Mouse (Mus musculus): ENCODE measurements at regions not wholly inside any gene's neighbourhood (a gene's known extent, or its start where the extent isn't known, plus 50 kb on each side); places are given as distances from the start of the nearest gene placed in this dataset.
A peak's percentile ranks its signal among the peaks of the same experiment; 100 is the strongest.
"Not testable (repeated sequence)": the region's sequence is repeated elsewhere in the genome, so short reads cannot be mapped to it uniquely, and the experiment has no call there.

DNA sequence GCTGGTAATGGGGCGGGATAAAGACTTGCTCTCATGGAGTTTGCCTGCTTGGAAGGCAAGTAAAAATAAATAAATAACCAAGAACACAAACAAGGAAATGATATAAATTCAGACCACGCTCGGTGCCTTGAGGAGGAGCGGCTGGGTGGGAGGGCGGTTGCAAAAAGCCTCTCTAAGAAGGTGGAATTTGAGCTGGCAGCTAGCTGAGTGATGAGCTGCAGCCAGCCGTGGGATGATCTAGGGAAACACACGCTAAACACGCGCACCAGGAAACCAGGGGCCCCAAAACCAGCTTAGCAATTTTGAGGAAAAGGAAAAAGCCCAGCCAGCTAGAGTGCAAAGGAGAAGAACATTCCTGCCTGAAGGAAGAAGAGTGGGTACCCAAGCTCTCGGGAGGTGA, 217.0 kb downstream of the 3100002H09Rik start:
- DNase-seq (no peak), ATAC-seq (ENCODE audit: low read depth) (no peak)

DNA sequence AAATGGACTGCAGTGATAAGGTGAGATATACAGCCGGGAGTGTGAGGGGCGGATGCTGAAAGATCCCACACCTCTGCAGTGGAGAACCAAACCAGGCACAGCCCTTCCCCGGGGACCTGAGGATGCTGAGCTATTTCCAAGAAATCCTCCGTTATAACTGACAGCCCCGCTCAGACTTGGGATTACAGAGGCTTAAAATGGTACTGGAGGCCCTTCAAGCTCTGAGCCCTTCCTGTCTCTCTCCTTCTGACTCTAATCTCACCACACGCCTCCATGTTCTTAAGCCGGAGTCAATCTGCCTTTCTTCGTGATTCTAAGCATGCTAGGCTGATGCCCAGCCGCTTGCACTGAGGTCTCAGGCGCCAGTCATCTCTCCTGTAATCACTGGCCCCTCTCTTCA, 221.5 kb downstream of the 3100002H09Rik start:
- no peaks in the 10 kb centered on the region for H3K36me3 ChIP-seq
- WGBS (ENCODE audit: insufficient replicate concordance), result 56% methylated on average over 10 of the region's 10 CpGs
- no peak overlapping the region for H3K4me2 ChIP-seq
- no peak overlapping the region for H3K9ac ChIP-seq
- H3K9me3 ChIP-seq (replicated peaks), result no peaks in the 10 kb centered on the region
- H3K4me3 ChIP-seq (replicated peaks), result no peak overlapping the region
- DNase-seq (no peak), ATAC-seq (ENCODE audit: low read depth) (no peak)
- H3K4me1 ChIP-seq (replicated peaks), result no peaks in the 10 kb centered on the region
- H3K27ac ChIP-seq, result no peak overlapping the region
- no peaks in the 10 kb centered on the region for H3K27me3 ChIP-seq

More for the DNA sequence above, 217.0 kb downstream of the 3100002H09Rik start:
- H3K4me2 ChIP-seq, result no peak overlapping the region
- H3K27me3 ChIP-seq, result no peaks in the 10 kb centered on the region
- WGBS (ENCODE audit: insufficient replicate concordance), result 58% methylated on average over 10 of the region's 10 CpGs
- H3K36me3 ChIP-seq, result no peaks in the 10 kb centered on the region
- no peak overlapping the region for H3K4me3 ChIP-seq (replicated peaks)
- H3K4me1 ChIP-seq (replicated peaks), result no peaks in the 10 kb centered on the region
- no peaks in the 10 kb centered on the region for H3K9me3 ChIP-seq (replicated peaks)
- H3K9ac ChIP-seq, result no peak overlapping the region
- H3K27ac ChIP-seq, result no peak overlapping the region

DNA sequence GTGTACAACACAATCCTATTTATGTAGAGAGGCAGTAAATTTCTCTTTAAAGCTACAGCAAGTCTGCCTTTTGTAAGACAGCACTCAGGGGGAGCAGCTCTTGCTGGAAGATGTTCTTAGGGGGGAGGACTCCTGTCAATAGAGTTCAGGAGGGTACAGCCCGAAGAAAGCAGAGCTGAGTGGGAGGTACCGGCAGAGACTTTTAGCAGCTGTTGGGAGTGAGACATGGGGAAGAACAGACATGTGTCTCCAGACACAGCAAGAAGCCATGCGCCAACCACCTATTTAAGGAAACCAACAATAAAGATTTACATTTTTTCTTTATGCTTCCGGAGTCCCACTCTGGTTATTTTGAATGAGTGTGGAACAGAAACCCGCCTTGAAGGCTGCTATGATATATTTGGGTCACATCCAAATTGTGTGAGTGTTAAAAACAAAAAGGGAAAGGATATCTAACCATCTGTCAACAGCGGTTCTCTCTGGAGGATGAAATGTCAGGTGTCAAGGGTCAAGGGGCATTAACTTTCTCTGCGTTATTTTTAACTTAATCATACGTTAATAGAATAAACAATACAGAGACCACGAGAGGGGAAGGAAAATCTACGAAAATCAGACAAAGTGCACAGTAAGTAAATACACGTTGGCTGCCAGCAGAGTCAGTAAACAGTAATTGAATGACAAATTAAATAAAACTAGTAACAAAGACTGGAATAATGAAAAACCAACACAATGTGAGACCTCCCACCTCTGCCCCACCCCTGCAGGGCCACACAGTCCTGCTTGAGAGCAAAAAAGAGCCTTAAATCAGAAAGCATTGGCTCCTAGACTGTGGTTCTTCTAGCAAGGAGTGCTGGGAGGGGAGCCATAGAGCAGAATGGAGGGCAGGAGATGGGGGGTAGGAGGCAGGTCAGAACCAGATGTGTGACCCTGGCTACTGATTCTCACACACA, 225.2 kb downstream of the 3100002H09Rik start:
- 52% methylated on average over 11 of the region's 11 CpGs for WGBS (ENCODE audit: insufficient replicate concordance)
- no peak overlapping the region for H3K4me3 ChIP-seq (replicated peaks)
- H3K4me1 ChIP-seq (replicated peaks), result no peaks in the 10 kb centered on the region
- H3K9ac ChIP-seq, result no peak overlapping the region
- no peaks in the 10 kb centered on the region for H3K36me3 ChIP-seq
- H3K4me2 ChIP-seq, result no peak overlapping the region
- no peaks in the 10 kb centered on the region for H3K9me3 ChIP-seq (replicated peaks)
- ATAC-seq (ENCODE audit: low read depth) (no peak), DNase-seq (no peak)
- H3K27me3 ChIP-seq, result no peaks in the 10 kb centered on the region
- no peak overlapping the region for H3K27ac ChIP-seq

DNA sequence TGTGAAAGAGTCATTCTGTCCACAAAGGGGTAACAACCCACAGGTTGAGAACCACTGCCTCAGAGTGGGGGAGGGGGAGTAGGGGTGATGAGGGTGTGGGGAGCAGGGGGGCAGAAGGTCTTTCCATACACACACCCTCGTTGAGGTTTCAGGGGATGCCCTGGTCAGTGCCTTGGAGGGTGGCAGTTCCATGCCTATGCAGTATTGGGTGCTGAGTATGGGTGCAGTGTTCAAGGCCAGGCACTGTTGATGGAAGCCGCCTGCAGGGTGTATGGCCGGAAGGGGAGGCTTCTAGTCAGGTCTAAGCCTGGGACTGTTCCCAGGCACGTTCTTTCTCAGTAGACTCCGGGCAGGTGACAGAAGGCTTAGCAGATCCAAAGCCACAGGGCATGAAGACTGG, 234.1 kb downstream of the 3100002H09Rik start:
- no peak for ATAC-seq (ENCODE audit: low read depth)
- 40% methylated on average over 5 of the region's 5 CpGs for WGBS (ENCODE audit: insufficient replicate concordance)
- no peak overlapping the region for H3K9ac ChIP-seq

DNA sequence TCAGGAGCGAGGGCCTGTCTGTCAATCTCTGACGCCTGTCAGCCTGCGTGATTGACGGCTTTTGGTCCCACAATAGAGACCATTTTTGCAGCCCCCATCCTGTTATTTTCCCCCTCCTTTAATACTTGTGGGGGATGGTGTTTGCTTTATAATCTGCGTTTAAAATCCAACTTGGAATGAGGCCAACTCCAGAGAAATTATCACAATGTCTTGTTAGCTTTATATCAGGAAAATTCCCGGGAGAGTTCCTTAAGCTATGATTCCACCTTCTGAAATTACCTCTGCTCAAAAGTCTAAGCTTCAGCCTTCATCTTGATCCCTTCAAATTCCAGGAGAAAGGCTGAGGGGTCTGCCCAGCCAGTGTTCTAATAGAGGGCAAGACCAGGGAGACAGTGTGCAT, 235.0 kb downstream of the 3100002H09Rik start:
- ATAC-seq (ENCODE audit: low read depth), result no peak
- Histone ChIP-seq H3K27ac (no peak overlapping the region), H3K4me2 (no peak overlapping the region), H3K36me3 (no peaks in the 10 kb centered on the region), H3K9me3 (replicated peaks) (no peaks in the 10 kb centered on the region), H3K4me1 (replicated peaks) (no peaks in the 10 kb centered on the region), H3K27me3 (no peaks in the 10 kb centered on the region), H3K9ac (no peak overlapping the region), H3K4me3 (replicated peaks) (no peak overlapping the region)
- WGBS (ENCODE audit: insufficient replicate concordance), result 55% methylated on average over 6 of the region's 6 CpGs
- no peak for DNase-seq

More for the DNA sequence above, 234.1 kb downstream of the 3100002H09Rik start:
- DNase-seq, result no peak
- no peaks in the 10 kb centered on the region for H3K4me1 ChIP-seq (replicated peaks)
- H3K4me3 ChIP-seq (replicated peaks), result no peak overlapping the region
- no peak overlapping the region for H3K4me2 ChIP-seq
- H3K36me3 ChIP-seq, result no peaks in the 10 kb centered on the region
- no peak overlapping the region for H3K27ac ChIP-seq
- H3K27me3 ChIP-seq, result no peaks in the 10 kb centered on the region
- no peaks in the 10 kb centered on the region for H3K9me3 ChIP-seq (replicated peaks)

DNA sequence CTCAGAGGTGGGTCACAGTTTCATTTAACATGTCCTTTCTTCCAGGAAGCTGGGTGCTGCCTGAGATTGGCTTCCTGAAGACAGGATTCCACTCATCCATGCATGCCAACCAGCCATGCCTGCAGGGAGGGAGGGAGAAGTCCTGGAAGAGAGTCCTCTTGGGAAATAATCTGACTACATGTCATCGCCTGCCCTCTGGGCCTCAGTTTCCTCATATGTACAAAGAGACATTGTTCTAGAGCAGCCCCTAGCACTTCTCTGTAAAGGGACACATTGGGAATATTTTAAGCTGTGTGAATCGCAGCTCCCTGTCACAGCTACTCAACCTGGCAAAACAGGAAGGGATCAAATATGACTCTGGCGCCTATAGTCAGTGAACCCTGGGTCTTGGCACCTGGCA, 241.8 kb downstream of the 3100002H09Rik start:
- Histone ChIP-seq H3K27ac (no peak overlapping the region), H3K36me3 (no peaks in the 10 kb centered on the region), H3K4me2 (no peak overlapping the region), H3K4me3 (replicated peaks) (no peak overlapping the region), H3K9ac (no peak overlapping the region), H3K27me3 (no peaks in the 10 kb centered on the region), H3K4me1 (replicated peaks) (no peaks in the 10 kb centered on the region), H3K9me3 (replicated peaks) (no peaks in the 10 kb centered on the region)
- ATAC-seq (ENCODE audit: low read depth) (no peak), DNase-seq (no peak)
- 47% methylated on average over 3 of the region's 3 CpGs for WGBS (ENCODE audit: insufficient replicate concordance)

DNA sequence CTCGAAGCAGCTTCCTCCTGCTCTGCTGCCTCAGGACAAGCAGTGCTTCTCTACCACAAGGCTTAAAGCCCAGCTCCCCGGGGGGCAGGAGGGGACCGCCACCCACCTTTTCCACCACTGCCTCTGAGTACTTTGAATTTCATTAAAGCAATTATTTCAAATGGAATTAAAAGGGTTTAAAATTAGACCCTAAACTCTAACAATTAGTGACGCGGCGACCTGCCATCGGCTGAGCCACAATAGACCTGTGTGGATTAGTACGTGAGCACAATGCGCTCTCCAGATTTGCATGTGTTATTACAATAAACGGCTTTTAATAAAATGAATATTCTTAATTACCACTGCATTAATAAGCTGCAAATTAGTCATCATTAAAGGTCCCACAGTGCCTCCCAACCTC, 242.5 kb downstream of the 3100002H09Rik start:
- Histone ChIP-seq H3K9me3 (replicated peaks) (no peaks in the 10 kb centered on the region), H3K4me1 (replicated peaks) (no peaks in the 10 kb centered on the region), H3K27ac (no peak overlapping the region), H3K4me3 (replicated peaks) (no peak overlapping the region), H3K4me2 (no peak overlapping the region), H3K27me3 (no peaks in the 10 kb centered on the region), H3K9ac (no peak overlapping the region), H3K36me3 (no peaks in the 10 kb centered on the region)
- ATAC-seq (ENCODE audit: low read depth) (no peak), DNase-seq (no peak)
- 71% methylated on average over 10 of the region's 10 CpGs for WGBS (ENCODE audit: insufficient replicate concordance)

DNA sequence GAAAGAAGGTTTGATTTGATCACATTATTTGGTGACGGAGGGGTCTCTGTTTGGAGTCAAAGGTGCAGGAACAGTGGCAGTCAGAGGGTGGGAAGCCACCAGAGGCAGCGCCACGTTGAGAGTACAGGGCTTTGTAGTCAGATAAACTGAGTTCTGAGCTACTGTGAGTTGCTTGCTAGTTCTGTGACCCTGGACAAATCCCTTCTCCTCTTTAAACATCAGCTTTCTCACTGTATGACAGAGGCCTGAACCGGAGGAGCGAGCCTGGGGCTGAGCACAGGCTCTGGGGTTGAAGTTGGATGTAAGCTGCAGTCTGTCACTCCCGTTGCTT, 250.1 kb downstream of the 3100002H09Rik start:
- H3K4me3 ChIP-seq (replicated peaks), result no peak overlapping the region
- no peak overlapping the region for H3K27ac ChIP-seq
- DNase-seq (no peak), ATAC-seq (ENCODE audit: low read depth) (no peak)
- H3K4me1 ChIP-seq (replicated peaks), result no peaks in the 10 kb centered on the region
- no peak overlapping the region for H3K4me2 ChIP-seq
- 44% methylated on average over 6 of the region's 6 CpGs for WGBS (ENCODE audit: insufficient replicate concordance)
- no peaks in the 10 kb centered on the region for H3K9me3 ChIP-seq (replicated peaks)
- H3K27me3 ChIP-seq, result peaks cover 19% of the 10 kb centered on the region
- no peak overlapping the region for H3K9ac ChIP-seq
- no peaks in the 10 kb centered on the region for H3K36me3 ChIP-seq

DNA sequence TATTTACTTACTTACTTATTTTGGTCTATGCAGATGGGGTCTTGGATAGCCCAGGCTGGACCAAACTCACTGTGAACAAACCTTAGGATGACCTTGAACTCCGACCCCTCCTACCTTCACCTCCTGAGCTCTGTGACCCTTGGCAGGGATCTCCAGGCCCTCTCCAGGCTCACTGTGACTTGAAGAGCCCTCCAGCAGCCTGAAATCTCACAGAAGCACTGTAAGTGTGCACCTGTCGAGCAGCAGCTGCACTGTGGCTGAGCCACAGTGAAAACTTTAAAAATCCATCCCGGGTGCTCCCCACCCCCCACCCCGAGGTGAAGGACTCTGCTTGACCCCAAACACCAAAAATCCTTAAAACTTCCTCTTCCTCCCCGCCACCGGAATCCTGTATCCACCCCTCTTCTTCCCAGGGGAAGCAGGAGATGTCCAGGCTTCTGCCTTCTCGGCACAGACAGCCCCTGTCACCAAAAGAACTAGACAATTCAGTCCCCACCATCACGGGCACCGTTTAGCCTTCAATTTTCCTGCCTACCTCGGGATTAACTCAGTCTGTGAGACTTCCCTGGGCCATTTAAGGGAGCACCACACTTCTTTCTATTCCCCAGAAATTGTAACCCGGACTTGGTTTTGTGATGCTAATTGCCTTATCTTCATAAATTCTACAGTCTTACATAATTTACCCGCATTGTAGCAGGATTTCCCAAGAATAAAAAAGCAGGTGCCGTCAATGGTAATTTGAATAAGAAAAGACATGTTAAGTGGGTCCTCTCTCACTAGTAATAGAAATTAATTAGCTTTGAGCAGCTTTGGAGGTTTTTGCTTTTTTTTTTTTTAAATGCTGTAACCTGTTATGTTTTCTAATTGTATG, 250.7 kb downstream of the 3100002H09Rik start:
- no peak for ATAC-seq (ENCODE audit: low read depth)

DNA sequence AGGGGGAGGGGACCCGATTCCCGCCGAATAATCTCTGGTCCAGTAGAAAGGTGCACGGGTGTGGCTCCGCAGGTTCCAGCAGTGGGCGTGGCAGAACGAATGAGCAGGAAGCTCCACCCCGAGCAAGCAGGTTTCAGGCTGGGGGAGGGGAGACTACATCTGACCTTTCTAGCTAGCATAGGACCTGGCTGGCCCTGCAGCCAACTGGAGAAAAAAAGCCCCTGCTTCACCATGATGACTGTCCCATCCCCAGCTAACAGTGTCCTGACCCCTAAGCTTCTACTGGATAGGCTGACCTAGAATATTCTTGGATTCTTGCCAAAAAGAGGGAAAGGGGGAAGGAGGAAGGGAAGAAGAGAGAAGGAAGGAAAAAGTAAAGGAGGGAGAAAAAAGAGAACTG, 252.1 kb downstream of the 3100002H09Rik start:
- not testable (repeated sequence) for H3K4me1 ChIP-seq (replicated peaks); H3K4me3 ChIP-seq (replicated peaks); H3K9me3 ChIP-seq (replicated peaks); H3K27ac ChIP-seq; H3K36me3 ChIP-seq; DNase-seq; H3K4me2 ChIP-seq; H3K9ac ChIP-seq
- ATAC-seq (ENCODE audit: low read depth), result 0 out of 2 replicates have a peak, but pooled peaks have one; percentile 45
- WGBS (ENCODE audit: insufficient replicate concordance), result 0% methylated on average over 4 of the region's 8 CpGs
- peaks cover 19% of the 10 kb centered on the region for H3K27me3 ChIP-seq

More for the DNA sequence above, 250.7 kb downstream of the 3100002H09Rik start:
- Histone ChIP-seq H3K9me3 (replicated peaks) (no peaks in the 10 kb centered on the region), H3K4me3 (replicated peaks) (no peak overlapping the region), H3K4me1 (replicated peaks) (no peaks in the 10 kb centered on the region), H3K4me2 (no peak overlapping the region), H3K27ac (no peak overlapping the region), H3K9ac (no peak overlapping the region), H3K27me3 (peaks cover 19% of the 10 kb centered on the region), H3K36me3 (no peaks in the 10 kb centered on the region)
- no peak for DNase-seq
- WGBS (ENCODE audit: insufficient replicate concordance), result 31% methylated on average over 13 of the region's 13 CpGs

DNA sequence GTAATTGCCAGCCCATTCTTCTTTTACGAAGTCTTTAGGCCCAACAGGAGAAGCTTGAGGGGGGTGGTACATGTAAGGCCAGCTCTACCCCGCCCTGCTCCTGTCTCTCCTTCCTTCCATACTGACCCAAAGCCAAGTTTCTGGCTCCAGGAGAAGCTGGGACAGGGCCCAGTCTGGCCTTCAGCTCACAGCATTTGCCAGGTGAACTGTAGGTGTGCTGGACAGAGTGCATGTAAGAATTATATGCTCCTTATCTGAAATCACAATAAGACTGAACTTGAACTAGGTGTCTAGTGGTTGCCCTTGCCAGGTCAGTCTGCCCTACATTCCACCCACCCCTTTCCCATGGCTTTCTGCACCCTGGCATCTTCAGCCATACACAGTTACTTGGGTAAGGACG, 260.2 kb downstream of the 3100002H09Rik start:
- 44% methylated on average over 3 of the region's 3 CpGs for WGBS (ENCODE audit: insufficient replicate concordance)

More for the DNA sequence above, 260.2 kb downstream of the 3100002H09Rik start:
- no peak overlapping the region for H3K4me3 ChIP-seq (replicated peaks)
- H3K36me3 ChIP-seq, result no peaks in the 10 kb centered on the region
- no peak overlapping the region for H3K4me2 ChIP-seq
- no peak overlapping the region for H3K9ac ChIP-seq
- no peaks in the 10 kb centered on the region for H3K9me3 ChIP-seq (replicated peaks)
- no peaks in the 10 kb centered on the region for H3K4me1 ChIP-seq (replicated peaks)
- H3K27ac ChIP-seq, result no peak overlapping the region
- no peaks in the 10 kb centered on the region for H3K27me3 ChIP-seq
- ATAC-seq (ENCODE audit: low read depth), result no peak
- no peak for DNase-seq

Measured in liver, embryonic 13.5 days (tissue).